In the genomic region with DNA sequence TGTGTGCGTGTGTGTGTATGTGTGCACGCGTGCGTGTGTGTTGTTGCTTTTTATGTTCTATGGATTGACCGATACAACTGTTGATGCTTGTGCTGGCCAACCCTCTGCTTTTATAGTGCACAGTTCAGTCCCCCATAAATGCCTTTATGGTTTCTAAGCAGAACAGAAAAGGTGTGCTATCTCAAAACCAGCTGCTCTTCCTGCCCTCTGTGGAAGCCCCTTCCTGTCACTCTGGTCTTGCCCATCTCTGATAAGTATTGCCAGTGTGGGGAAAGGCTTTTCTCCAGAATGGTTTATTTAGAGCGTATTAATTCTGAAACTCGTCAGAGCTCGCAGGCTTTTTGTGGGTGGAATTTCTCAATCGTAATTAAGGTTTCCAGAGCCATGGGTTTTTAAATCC, we compare ENCODE assay signal across 24 mouse cellular contexts. TPM values are rescaled to one million over a fixed set of nuclear protein-coding genes. Genes with fewer than 3 reads are reported as not detected.
"Had no signal": no experiment of that assay in that cellular context is flagged by ENCODE, and none has a peak within 500 bp of the region (broad histone marks: within the 10 kb centered on the region; RNA-seq: fewer than 3 reads in every experiment).

No protein-coding gene starts in this region.

- H3K4me1 ChIP-seq: neural tube, embryonic 12.5 days; neural tube, embryonic 15.5 days had no signal

- H3K27me3 ChIP-seq: liver, embryonic 15.5 days; neural tube, embryonic 12.5 days; neural tube, embryonic 15.5 days had no signal

- DNase-seq: kidney, adult 2 months; kidney, postnatal 25 days; lung, embryonic 14.5 days; midbrain, embryonic 14.5 days; right cerebral cortex, adult 18-20 months; right cerebral cortex, postnatal 14 days; right cerebral cortex, postnatal 4 days; thymus, adult 2 months; thymus, postnatal 14 days; thymus, postnatal 4 days had no signal

- H3K4me2 ChIP-seq: liver, embryonic 15.5 days; lung, embryonic 14.5 days; midbrain, embryonic 11.5 days; neural tube, embryonic 12.5 days; neural tube, embryonic 15.5 days had no signal

- H3K9ac ChIP-seq: liver, embryonic 15.5 days; lung, embryonic 14.5 days; neural tube, embryonic 12.5 days; neural tube, embryonic 15.5 days had no signal

- ATAC-seq: intestine, postnatal 0 days; lung, postnatal 0 days had no signal

- H3K27ac ChIP-seq: kidney, postnatal 0 days; layer of hippocampus, adult 2 months; liver, embryonic 15.5 days; macrophage; neural tube, embryonic 12.5 days; neural tube, embryonic 15.5 days; stomach, postnatal 0 days had no signal

- H3K9me3 ChIP-seq: liver, embryonic 15.5 days; megakaryocyte, embryonic 14.5 days; neural tube, embryonic 12.5 days; neural tube, embryonic 15.5 days had no signal

- H3K4me3 ChIP-seq: layer of hippocampus, adult 2 months; liver, embryonic 15.5 days; megakaryocyte, embryonic 14.5 days; neural tube, embryonic 12.5 days; neural tube, embryonic 15.5 days had no signal

RNA-seq across cellular contexts. Expression of gene Asb11, which starts 4.1 kb away (rescaled TPM):
- total RNA-seq: midbrain, postnatal 0 days had no signal
- polyA plus RNA-seq: kidney, embryonic 14.5 days; lung, embryonic 14.5 days; macrophage; midbrain, embryonic 11.5 days; midbrain, embryonic 14.5 days; midbrain, postnatal 0 days; neural tube, embryonic 12.5 days; neural tube, embryonic 15.5 days; stomach, embryonic 14.5 days had no signal

RNA-seq across cellular contexts. Expression of gene Vegfd, which starts 59.5 kb away (rescaled TPM):
- polyA plus RNA-seq: macrophage had no signal
